Mouse (Mus musculus) hindbrain, postnatal 0 days (tissue): ENCODE measurements around the gene Xpc. TPM values are rescaled to one million over a fixed set of nuclear protein-coding genes. Genes with fewer than 3 reads are reported as not detected.

Experiments used
- ATAC-seq: fragments of 200-750 bp; cut with Nextera tagmentation; 2 replicates; pipeline ENCODE4 v1.8.0; 2017; ENCODE audit warnings: mild to moderate bottlenecking, moderate TSS enrichment, moderate library complexity
- DNase-seq: peaks from one replicate; pipeline ENCODE4 v3.0.0-alpha.2; 2015; ENCODE audit warnings: low spot score
- H3K27ac ChIP-seq: fragments of 300-500 bp; sonication (generic); 2 replicates; pipeline ENCODE4 v1.5.1; 2014; ENCODE audit warnings: mild to moderate bottlenecking
- H3K27me3 ChIP-seq: fragments of 300-500 bp; sonication (generic); 2 replicates; pipeline ENCODE4 v1.6.1; 2014; ENCODE audit warnings: low read length, mixed read lengths; ENCODE audit not compliant: insufficient read depth
- H3K36me3 ChIP-seq: fragments of 300-500 bp; sonication (generic); 2 replicates; pipeline ENCODE4 v1.6.1; 2014; ENCODE audit warnings: low read length, mixed read lengths; ENCODE audit not compliant: insufficient read depth
- H3K4me1 ChIP-seq: fragments of 300-500 bp; sonication (generic); 2 replicates; pipeline ENCODE4 v1.6.1; 2014; ENCODE audit warnings: antibody characterized with exemption, low read length, mixed read lengths; ENCODE audit not compliant: insufficient read depth
- H3K4me2 ChIP-seq: fragments of 300-500 bp; sonication (generic); 2 replicates; pipeline ENCODE4 v1.6.1; 2014; ENCODE audit warnings: low read depth, mild to moderate bottlenecking, low read length, moderate library complexity, mixed read lengths
- H3K4me3 ChIP-seq: fragments of 300-500 bp; sonication (generic); 2 replicates; pipeline ENCODE4 v1.5.1; 2014; ENCODE audit warnings: low read length
- H3K9ac ChIP-seq: fragments of 300-500 bp; sonication (generic); replicated peaks from 2 replicates; pipeline ENCODE4 v1.6.1; 2014; ENCODE audit warnings: mild to moderate bottlenecking, low read length, moderate library complexity, mixed read lengths
- H3K9me3 ChIP-seq: fragments of 300-500 bp; sonication (generic); 2 replicates; pipeline ENCODE4 v1.6.1; 2016; ENCODE audit warnings: low read length, mixed read lengths
- CTCF ChIP-seq: IDR thresholded peaks from 2 replicates; pipeline ENCODE4 v1.5.1; 2016; ENCODE audit warnings: antibody characterized with exemption, control low read depth, low read depth
- WGBS: fragments of 180-500 bp; shearing (Covaris S2); extraction: QIAGEN DNeasy Blood & Tissue Kit; methylation state at CpG from one replicate; pipeline ENCODE4 v1.1.7; 2014; 5-methylcytosine and 5-hydroxymethylcytosine counted together
- polyA plus RNA-seq: library from polyadenylated mRNA; unstranded; fragments of >200 nt; fragmentation: Nextera tagmentation; extraction: Ambion mirVana; gene quantifications from 2 replicates; pipeline ENCODE4 v1.2.1, GENCODE M21; 2015
- total RNA-seq: library from RNA; depleted of rRNA; stranded (reverse); fragments of >200 nt; gene quantifications from 2 replicates; pipeline ENCODE4 v1.2.3, GENCODE M21; 2014; rRNA removed

The Xpc gene
- total RNA-seq (10.8 and 15.9 TPM in 2 replicates), polyA plus RNA-seq (11.9 and 14.5 TPM in 2 replicates)

- Histone ChIP-seq H3K36me3 (peaks cover 20% of the 10 kb centered on the region; the same call in 1 of the 2 replicates), H3K27me3 (no peaks in the 10 kb centered on the region), H3K4me3 (peak within 1 kb of the TSS; percentile 66), H3K4me2 (peak within 1 kb of the TSS; percentile 67), H3K9ac (peak within 1 kb of the TSS; percentile 64), H3K9me3 (no peaks in the 10 kb centered on the region), H3K27ac (peak within 1 kb of the TSS; percentile 74), H3K4me1 (0 out of 2 replicates have a peak, but pooled peaks cover 6% of the 10 kb centered on the region)
- TF ChIP-seq CTCF, result peak; percentile 14; the same call in 1 of the 2 replicates
- peak; percentile 98 for ATAC-seq
- DNase-seq, result peak; percentile 98
- under 1% methylated on average over 80 of the region's 80 CpGs for WGBS
Measured at GRCm38 (mm10) chr6:91515545-91516449, at the start of gene Xpc, which contains the start of gene Lsm3. Xpc (minus strand) TSS chr6:91515888. Lsm3 (plus strand) TSS chr6:91515928.

- H3K9me3 ChIP-seq, result no peaks in the 10 kb centered on the region
- H3K4me2 ChIP-seq, result no peak overlapping the region
- no peaks in the 10 kb centered on the region for H3K27me3 ChIP-seq
- no peak for TF ChIP-seq CTCF
- H3K9ac ChIP-seq, result no peak overlapping the region
- H3K4me1 ChIP-seq, result no peaks in the 10 kb centered on the region
- no peak overlapping the region for H3K4me3 ChIP-seq
- DNase-seq (no peak), ATAC-seq (no peak)
- 78% methylated on average over 3 of the region's 3 CpGs for WGBS
- H3K27ac ChIP-seq, result no peak overlapping the region
- H3K36me3 ChIP-seq, result no peaks in the 10 kb centered on the region
Measured at GRCm38 (mm10) chr6:91563031-91563430, 47.3 kb upstream of the Xpc start.

GRCm38 (mm10) chr6:91560186-91560585 lies 44.5 kb upstream of the Xpc start:
- Histone ChIP-seq H3K9ac (no peak overlapping the region), H3K9me3 (no peaks in the 10 kb centered on the region), H3K4me1 (no peaks in the 10 kb centered on the region), H3K4me2 (no peak overlapping the region), H3K4me3 (no peak overlapping the region), H3K27me3 (no peaks in the 10 kb centered on the region), H3K36me3 (no peaks in the 10 kb centered on the region), H3K27ac (no peak overlapping the region)
- DNase-seq (no peak), ATAC-seq (no peak)
- WGBS, result 94% methylated on average over 3 of the region's 3 CpGs
- TF ChIP-seq CTCF, result no peak

GRCm38 (mm10) chr6:91559371-91559770 lies 43.7 kb upstream of the Xpc start:
- Histone ChIP-seq H3K36me3 (no peaks in the 10 kb centered on the region), H3K27ac (no peak overlapping the region), H3K4me2 (no peak overlapping the region), H3K4me1 (no peaks in the 10 kb centered on the region), H3K9ac (no peak overlapping the region), H3K27me3 (no peaks in the 10 kb centered on the region), H3K4me3 (no peak overlapping the region), H3K9me3 (no peaks in the 10 kb centered on the region)
- DNase-seq (peak; percentile 13), ATAC-seq (peak; percentile 27; the same call in 1 of the 2 replicates)
- no peak for TF ChIP-seq CTCF
- 64% methylated on average over 4 of the region's 4 CpGs for WGBS

GRCm38 (mm10) chr6:91558565-91558964 lies 42.9 kb upstream of the Xpc start:
- Histone ChIP-seq H3K27me3 (no peaks in the 10 kb centered on the region), H3K9ac (no peak overlapping the region), H3K27ac (no peak overlapping the region), H3K4me1 (no peaks in the 10 kb centered on the region), H3K9me3 (no peaks in the 10 kb centered on the region), H3K36me3 (no peaks in the 10 kb centered on the region), H3K4me2 (no peak overlapping the region), H3K4me3 (no peak overlapping the region)
- WGBS, result 52% methylated on average over 1 of the region's 1 CpGs
- ATAC-seq, result no peak
- no peak for DNase-seq
- TF ChIP-seq CTCF, result no peak

- Histone ChIP-seq H3K4me3 (no peak overlapping the region), H3K27me3 (no peaks in the 10 kb centered on the region), H3K36me3 (no peaks in the 10 kb centered on the region), H3K4me1 (no peaks in the 10 kb centered on the region), H3K9me3 (no peaks in the 10 kb centered on the region), H3K9ac (no peak overlapping the region), H3K4me2 (no peak overlapping the region), H3K27ac (no peak overlapping the region)
- no peak for ATAC-seq
- DNase-seq, result no peak
- WGBS, result 74% methylated on average over 3 of the region's 3 CpGs
- TF ChIP-seq CTCF, result no peak
Measured at GRCm38 (mm10) chr6:91552693-91553092, 37.0 kb upstream of the Xpc start.

GRCm38 (mm10) chr6:91551671-91552070 lies 36.0 kb upstream of the Xpc start:
- 86% methylated on average over 3 of the region's 3 CpGs for WGBS

More at GRCm38 (mm10) chr6:91551671-91552070, 36.0 kb upstream of the Xpc start:
- Histone ChIP-seq H3K4me2 (no peak overlapping the region), H3K4me1 (no peaks in the 10 kb centered on the region), H3K27me3 (no peaks in the 10 kb centered on the region), H3K9ac (no peak overlapping the region), H3K9me3 (no peaks in the 10 kb centered on the region), H3K4me3 (no peak overlapping the region), H3K27ac (no peak overlapping the region), H3K36me3 (no peaks in the 10 kb centered on the region)
- ATAC-seq, result no peak
- no peak for DNase-seq
- no peak for TF ChIP-seq CTCF
